Mouse (Mus musculus) right cerebral cortex, postnatal 36 days (tissue): Measurements from ENCODE around the gene Gga1.
"Not testable (repeated sequence)": the region's sequence is repeated elsewhere in the genome, so short reads cannot be mapped to it uniquely, and the experiment has no call there.

Experiments
- DNase-seq, 2 experiments: peaks; one replicate each; pipeline ENCODE4 v3.0.0; 2022; ENCODE audit warnings: low spot score in 2 of 2, mixed read lengths in 1 of 2

Gga1 gene

GRCm38 (mm10) chr15:78845321-78845720 is 31.7 kb upstream of the Gga1 start:
- DNase-seq, result no peak

GRCm38 (mm10) chr15:78845867-78846266 is 31.1 kb upstream of the Gga1 start:
- DNase-seq, result no peak

GRCm38 (mm10) chr15:78846352-78846751 is 30.6 kb upstream of the Gga1 start:
- DNase-seq, result no peak

- not testable (repeated sequence) for DNase-seq
Observed at GRCm38 (mm10) chr15:78846805-78847204, 30.2 kb upstream of the Gga1 start.

- peak; percentile 50 to 60 for DNase-seq
Observed at GRCm38 (mm10) chr15:78848467-78848866, 28.5 kb upstream of the Gga1 start.

- no peak for DNase-seq
Observed at GRCm38 (mm10) chr15:78849485-78849884, 27.5 kb upstream of the Gga1 start.

GRCm38 (mm10) chr15:78850059-78850824 is 26.7 kb upstream of the Gga1 start:
- DNase-seq, result no peak

GRCm38 (mm10) chr15:78850944-78851343 is 26.0 kb upstream of the Gga1 start:
- no peak for DNase-seq

GRCm38 (mm10) chr15:78851505-78852153 is 25.4 kb upstream of the Gga1 start:
- peak; percentile 85 for DNase-seq

- no peak for DNase-seq
Observed at GRCm38 (mm10) chr15:78855303-78855965, 21.6 kb upstream of the Gga1 start, which contains the start of gene Lgals2. Gene Lgals2, minus strand, starts transcription at chr15:78855529.

- no peak for DNase-seq
Observed at GRCm38 (mm10) chr15:78857009-78857408, 20.0 kb upstream of the Gga1 start.

- DNase-seq, result no peak
Observed at GRCm38 (mm10) chr15:78859311-78859710, 17.7 kb upstream of the Gga1 start.

GRCm38 (mm10) chr15:78859714-78860113 is 17.3 kb upstream of the Gga1 start:
- DNase-seq, result no peak

GRCm38 (mm10) chr15:78862280-78862679 is 14.7 kb upstream of the Gga1 start:
- DNase-seq, result no peak

- no peak for DNase-seq
Observed at GRCm38 (mm10) chr15:78863154-78863553, 13.8 kb upstream of the Gga1 start.

- DNase-seq, result no peak
Observed at GRCm38 (mm10) chr15:78863852-78864253, 13.1 kb upstream of the Gga1 start.

- DNase-seq, result no peak
Observed at GRCm38 (mm10) chr15:78868398-78868797, 8.6 kb upstream of the Gga1 start.

- DNase-seq, result no peak
Observed at GRCm38 (mm10) chr15:78868826-78869233, 8.2 kb upstream of the Gga1 start.

- no peak for DNase-seq
Observed at GRCm38 (mm10) chr15:78869775-78870174, 7.2 kb upstream of the Gga1 start.

GRCm38 (mm10) chr15:78872021-78872608 is 4.9 kb upstream of the Gga1 start:
- DNase-seq, result no peak

- DNase-seq, result no peak
Observed at GRCm38 (mm10) chr15:78873803-78874435, 3.1 kb upstream of the Gga1 start.

- DNase-seq, result no peak
Observed at GRCm38 (mm10) chr15:78874989-78875388, 2.0 kb upstream of the Gga1 start.
